Mouse (Mus musculus): Measurements from ENCODE around the gene Reep6.

Reep6 gene

GRCm38 (mm10) chr10:80355431-80355830 is 25.7 kb downstream of the Reep6 start:
- no peak for DNase-seq (ENCODE audit: low spot score)

- no peak for DNase-seq (ENCODE audit: low spot score)
These were observed 26.4 kb downstream of the Reep6 start, which contains the start of gene Plk5 for GRCm38 (mm10) chr10:80356001-80356682. TSS of gene Plk5 (plus strand) at chr10:80356459.

GRCm38 (mm10) chr10:80356737-80357136 is 27.0 kb downstream of the Reep6 start:
- DNase-seq (ENCODE audit: low spot score), result no peak

- DNase-seq (ENCODE audit: low spot score), result no peak
These were observed 27.6 kb downstream of the Reep6 start for GRCm38 (mm10) chr10:80357336-80357735.

GRCm38 (mm10) chr10:80357994-80358639 is 28.4 kb downstream of the Reep6 start:
- no peak for DNase-seq (ENCODE audit: low spot score)

DNA sequence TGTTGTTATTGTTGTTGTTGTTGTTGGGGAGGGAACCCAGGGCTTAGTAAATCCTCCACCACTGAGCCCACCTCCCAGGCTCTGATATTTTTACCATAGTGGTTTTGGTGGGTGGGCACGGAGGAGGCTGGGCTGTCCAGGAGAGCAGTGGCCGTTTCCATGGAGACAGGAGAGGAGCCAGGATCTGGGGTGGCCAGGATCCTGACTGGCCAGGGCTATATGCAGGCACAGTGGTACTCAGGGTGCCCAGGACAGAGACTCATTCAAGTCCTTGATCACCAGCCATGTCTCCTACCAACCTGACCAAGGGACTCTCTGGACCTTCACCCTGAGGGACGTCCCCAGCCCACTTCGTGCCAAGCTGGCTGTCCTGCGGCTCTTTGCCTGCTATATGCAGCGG is 34.0 kb downstream of the Reep6 start:
- DNase-seq (ENCODE audit: low spot score), result no peak

DNA sequence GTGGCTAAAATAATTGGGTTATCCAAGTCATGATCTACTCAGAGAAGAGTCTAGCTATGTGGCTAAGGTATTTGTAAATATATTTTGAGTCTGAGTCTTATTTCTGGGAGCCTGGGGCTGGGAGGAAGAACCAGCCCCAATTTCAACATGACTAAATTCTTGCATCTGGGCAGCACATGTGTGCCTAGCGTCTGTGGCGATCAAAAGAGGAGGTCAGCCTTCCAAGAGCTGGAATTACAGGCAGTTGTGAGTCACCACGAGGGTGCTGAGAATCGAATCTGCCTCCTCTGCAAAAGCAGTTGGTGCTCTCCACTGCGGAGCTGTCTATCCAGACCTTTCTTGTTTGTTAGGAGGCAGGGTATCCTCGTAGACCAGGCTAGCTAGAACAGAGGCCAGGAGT is 36.0 kb downstream of the Reep6 start:
- DNase-seq (ENCODE audit: low spot score), result no peak

DNA sequence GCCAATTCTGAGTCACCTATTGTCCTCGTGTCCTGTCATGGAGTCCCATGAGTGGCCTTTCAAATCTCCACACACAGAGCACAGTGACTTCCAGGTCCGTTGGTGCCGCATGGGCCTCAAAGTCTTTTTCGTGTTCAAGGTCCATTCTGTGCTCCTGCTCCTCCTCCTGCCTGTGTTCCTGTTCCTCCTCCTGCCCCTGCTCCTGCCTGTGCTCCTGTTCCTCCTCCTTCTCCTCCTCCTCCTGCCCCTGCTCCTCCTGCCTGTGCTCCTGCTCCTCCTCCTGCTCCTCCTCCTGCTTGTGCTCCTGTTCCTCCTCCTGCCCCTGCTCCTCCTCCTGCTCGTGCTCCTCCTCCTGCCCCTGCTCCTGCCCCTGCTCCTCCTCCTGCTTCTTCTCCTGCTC is 38.2 kb downstream of the Reep6 start:
- no peak for DNase-seq (ENCODE audit: low spot score)

GRCm38 (mm10) chr10:80368392-80368791 is 38.6 kb downstream of the Reep6 start:
- DNase-seq (ENCODE audit: low spot score), result peak; percentile 34

- no peak for DNase-seq (ENCODE audit: low spot score)
These were observed 40.4 kb downstream of the Reep6 start for GRCm38 (mm10) chr10:80369995-80370747.

DNA sequence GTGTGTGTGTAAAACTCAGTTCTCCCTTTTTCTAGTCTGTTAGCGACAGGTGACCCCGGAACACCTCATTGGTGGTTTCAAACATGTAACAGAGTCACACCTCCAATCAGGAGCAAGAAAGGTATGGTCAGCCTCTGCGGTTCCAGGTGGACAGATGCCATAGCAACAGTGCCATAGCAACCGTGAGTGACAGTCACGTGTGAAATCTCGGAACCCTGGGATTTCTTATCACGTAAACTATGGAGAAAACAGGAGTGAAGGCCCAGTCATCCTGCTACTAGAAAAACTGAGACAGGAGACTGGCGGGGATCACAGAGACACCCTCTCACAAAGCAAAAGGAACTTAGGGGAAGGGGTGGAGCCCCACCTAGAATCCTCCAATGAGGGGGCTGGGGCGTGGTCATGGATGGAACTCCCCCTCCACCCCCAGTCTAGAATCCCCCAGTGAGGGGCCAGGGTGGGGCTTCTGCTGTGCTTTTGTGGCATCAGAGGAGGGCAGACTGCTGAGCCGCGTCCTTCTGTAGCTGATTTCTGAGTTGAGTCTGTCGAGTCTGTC is 41.7 kb downstream of the Reep6 start:
- peak; percentile 45 for DNase-seq (ENCODE audit: low spot score)

GRCm38 (mm10) chr10:80371983-80372382 is 42.2 kb downstream of the Reep6 start:
- DNase-seq (ENCODE audit: low spot score), result no peak

- no peak for DNase-seq (ENCODE audit: low spot score)
These were observed 43.0 kb downstream of the Reep6 start for GRCm38 (mm10) chr10:80372706-80373105.

GRCm38 (mm10) chr10:80374063-80374462 is 44.3 kb downstream of the Reep6 start:
- peak; percentile 77 for DNase-seq (ENCODE audit: low spot score)

DNA sequence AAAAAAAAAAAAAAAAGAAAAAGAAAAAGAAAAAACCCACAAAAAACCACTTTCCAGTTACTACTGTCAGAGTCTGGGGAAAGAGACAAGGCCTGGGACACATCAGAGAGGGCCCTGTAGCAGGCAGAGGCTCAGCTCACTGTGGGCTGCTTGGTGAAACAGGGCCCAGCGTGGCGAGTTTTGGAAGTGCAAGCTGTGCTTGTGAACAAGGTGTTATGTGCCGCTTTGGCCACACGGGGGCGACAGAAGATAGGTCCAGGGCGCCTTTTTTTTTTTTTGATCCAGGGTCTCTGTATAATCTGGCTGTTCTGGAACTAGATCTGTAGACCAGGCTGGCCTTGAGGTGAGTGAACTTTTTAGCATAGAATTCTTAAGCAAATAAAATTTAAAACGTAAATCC is 46.4 kb downstream of the Reep6 start:
- peak; percentile 89 for DNase-seq (ENCODE audit: low spot score)

GRCm38 (mm10) chr10:80377716-80378115 is 48.0 kb downstream of the Reep6 start:
- peak; percentile 39 for DNase-seq (ENCODE audit: low spot score)

GRCm38 (mm10) chr10:80382641-80383365 is 53.0 kb downstream of the Reep6 start:
- DNase-seq (ENCODE audit: low spot score), result no peak

- no peak for DNase-seq (ENCODE audit: low spot score)
These were observed 53.7 kb downstream of the Reep6 start for GRCm38 (mm10) chr10:80383431-80383830.

- no peak for DNase-seq (ENCODE audit: low spot score)
These were observed 54.4 kb downstream of the Reep6 start for GRCm38 (mm10) chr10:80384115-80384639.

DNA sequence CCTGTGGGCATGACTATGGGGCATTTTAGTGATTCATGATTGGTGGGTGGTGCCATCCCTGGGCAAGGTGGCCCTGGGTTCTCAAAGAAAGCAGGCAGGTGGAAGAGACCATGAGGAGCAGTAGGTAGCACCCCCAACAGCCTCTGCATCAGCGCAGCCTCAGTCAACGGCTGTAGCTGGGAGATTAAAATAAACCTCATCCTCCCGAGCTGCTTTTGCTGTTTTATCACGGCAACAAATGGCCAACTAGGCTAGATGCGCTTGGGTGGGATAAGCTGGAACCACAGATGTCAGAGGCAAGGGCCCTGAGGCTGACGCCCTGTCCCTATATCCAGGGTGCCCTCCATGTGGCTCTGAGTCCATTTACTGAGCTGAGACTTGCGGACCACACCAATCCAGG is 55.0 kb downstream of the Reep6 start:
- DNase-seq (ENCODE audit: low spot score), result no peak

DNA sequence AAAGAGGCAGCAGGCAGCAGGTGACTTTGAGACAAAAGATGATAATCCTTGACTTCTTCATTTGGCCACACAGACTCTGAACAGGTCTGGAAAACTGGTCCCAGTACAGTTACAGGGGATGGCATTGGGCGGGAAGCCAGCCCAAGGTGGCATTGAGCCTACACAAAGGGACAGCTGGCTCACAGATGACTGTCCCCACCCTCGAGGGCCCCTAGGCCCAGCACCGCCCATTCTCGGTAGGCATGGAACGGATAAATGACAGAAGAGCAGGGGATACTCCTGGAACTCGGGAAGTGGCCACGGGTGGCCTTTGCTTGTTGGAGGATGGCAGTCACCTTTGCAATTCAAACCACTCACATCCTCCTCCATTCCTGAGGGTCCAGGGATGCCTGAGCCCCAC is 55.6 kb downstream of the Reep6 start:
- DNase-seq (ENCODE audit: low spot score), result no peak
